Mouse (Mus musculus) layer of hippocampus, adult 18-20 months (tissue): ENCODE results near the gene Dolpp1. TPM values are rescaled to one million over a fixed set of nuclear protein-coding genes. Genes with fewer than 3 reads are reported as not detected.

Experiments used
- DNase-seq, 2 experiments: peaks; one replicate each; pipeline ENCODE4 v3.0.0; 2022; ENCODE audit warnings: low spot score in 2 of 2
- microRNA-seq, 2 experiments: library from miRNA; unstranded; fragments of <30 nt; microRNA quantifications; one replicate each; pipeline ENCODE4 v1.2.0; 2021
- total RNA-seq, 2 experiments: library from RNA; stranded (reverse); gene quantifications; 2 replicates each; pipeline ENCODE4 v1.2.3; 2021

The Dolpp1 gene
- total RNA-seq, 2 experiments from 2014 or later = 21.9 to 26.3 TPM

DNA sequence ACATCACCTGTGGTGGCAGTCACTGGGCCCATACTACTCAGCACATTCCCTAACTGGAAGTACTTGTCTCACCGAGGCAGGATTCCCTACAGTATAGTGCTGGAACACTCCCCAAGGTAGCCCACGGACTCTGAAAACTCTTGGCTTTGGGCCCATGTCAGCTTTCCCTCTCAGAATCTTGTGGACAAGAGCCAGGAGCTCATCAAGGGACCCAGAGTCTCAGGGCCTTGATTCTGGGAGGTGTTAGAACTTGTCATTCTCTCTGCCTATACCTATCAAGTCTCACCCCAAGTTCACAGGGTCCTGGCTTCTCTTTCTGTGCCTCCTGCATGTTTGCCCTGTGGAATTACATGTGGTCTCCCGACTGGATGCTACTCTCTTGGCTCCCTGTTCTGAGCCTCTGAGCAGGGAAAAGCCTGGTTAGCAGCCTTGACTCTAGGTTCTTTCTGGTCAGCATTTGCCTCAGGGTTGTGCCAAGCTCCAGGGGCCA lies 48.2 kb downstream of the Dolpp1 start:
- no peak for DNase-seq

DNA sequence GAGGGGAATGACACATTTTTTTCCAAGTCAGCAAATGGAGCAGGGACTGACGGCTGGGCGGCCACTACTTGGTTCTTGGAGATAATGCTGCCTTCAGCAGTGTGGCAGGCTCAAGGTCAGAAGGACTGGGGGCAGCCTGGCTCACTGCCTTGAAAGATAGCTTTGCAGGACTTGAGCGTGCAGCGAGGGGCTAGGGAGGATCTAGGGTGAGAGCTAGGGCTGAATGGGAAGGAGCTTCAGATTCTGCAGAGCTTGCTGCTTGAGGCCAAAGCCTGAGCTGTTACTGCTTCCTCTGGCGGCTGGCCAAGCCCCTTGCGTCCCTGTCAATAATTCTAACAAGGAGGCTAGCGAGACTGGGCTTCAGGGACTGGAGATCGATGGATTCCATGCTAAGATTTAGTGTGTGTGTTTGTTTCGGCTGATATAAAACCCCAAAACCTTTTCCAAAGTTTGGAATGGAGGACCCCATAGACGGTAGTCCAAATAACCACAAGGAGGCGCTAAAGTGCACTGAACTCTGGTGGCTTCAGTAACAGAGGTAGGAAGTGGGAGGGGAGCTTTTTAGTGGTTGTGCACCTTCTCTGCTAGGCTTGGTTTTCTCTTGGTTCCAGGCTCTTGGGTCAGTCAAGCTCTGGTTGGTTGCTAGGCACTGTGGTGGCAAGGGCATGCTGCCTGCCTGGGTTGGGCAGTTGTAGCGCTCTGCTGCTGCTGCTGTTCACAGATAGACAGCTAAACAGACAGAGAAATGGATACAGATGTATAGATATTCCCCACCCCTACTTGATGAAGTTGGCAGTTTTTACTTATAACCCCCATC lies 48.9 kb downstream of the Dolpp1 start:
- DNase-seq = peak in 1 of 2 experiments; percentile 76

DNA sequence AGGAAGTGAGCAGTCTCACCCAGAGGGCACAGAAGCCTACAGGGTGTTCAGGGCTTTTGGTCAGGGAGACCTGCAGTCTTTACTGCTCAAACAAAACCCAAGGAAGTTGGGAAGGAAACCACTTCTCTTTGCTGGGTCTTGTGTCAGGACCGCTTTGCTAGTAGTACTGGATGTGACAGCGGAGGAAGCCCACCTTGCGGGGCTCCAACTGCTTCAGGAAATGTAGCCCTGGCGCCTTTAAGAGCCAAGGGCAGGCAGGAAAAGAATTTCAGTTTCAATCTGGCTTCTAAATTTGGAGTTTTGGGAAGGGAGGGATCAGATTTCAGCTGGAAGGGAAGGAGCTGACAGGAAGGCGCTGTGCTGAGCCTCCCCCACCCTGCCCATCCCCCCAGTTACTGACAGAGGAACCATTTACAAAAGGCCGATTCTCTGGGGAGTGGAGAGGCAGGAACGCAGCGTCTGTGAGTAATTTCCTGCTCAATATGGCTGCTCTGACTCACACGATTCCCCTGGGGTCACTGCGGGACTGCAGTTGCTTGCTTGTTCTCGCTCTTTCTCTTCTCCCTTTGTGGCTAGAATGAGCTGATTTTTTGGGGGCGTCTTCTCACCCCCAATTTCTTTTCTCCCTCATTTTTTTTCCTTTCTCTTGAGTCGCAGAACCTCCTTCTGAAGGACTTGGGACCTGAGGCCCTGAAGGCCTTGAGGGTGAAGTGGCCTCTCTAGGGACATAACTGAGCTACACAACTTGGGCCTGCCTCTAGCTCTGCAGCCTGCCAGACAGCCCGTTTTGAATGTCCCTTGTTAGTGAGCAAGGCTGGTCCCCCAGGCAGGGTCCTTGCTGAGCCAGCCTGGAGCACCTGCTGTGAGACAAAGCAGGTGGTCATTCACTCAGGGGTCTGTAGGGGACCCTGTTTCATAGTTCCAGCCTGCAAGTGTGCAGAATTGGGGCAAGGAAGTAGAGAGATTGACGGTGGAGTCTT lies 49.8 kb downstream of the Dolpp1 start:
- DNase-seq = peak; percentile 70 to 84

DNA sequence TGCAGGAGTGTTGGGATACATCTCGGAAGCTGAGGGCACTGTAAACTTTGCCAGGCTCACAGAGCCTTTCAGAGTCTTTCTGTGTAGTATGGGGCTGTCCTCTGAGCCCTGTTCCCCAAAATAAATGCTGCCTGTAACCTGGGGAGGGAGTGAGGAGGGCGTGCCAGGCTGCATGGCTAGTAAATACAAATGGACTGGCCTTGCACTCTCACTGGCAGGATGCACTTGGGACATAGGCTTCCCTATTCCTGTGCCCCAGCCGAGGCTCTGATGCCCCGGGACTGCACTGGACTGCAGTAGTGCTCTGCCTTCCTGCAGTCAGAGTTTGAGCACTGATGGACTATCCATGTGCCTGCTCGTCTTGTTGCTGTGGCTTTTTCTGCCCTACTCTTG lies 50.4 kb downstream of the Dolpp1 start:
- DNase-seq = no peak

DNA sequence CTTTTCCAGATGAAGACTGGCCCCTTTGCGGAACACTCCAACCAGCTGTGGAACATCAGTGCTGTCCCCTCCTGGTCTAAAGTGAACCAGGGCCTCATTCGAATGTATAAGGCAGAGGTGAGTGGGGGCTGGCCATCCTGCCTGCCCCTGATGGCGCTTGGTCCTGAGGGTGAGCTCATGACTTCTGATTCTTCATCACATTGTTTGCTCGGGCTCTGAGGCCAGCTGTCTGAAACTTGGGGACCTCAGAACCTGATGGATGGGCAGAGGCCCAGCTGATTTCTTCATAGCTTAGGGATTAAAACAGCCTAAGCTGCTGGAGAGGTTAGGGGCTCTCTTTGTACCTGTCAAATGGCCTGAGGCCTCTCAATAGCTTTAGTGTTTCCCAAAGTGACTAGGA lies 51.2 kb downstream of the Dolpp1 start:
- no peak for DNase-seq

DNA sequence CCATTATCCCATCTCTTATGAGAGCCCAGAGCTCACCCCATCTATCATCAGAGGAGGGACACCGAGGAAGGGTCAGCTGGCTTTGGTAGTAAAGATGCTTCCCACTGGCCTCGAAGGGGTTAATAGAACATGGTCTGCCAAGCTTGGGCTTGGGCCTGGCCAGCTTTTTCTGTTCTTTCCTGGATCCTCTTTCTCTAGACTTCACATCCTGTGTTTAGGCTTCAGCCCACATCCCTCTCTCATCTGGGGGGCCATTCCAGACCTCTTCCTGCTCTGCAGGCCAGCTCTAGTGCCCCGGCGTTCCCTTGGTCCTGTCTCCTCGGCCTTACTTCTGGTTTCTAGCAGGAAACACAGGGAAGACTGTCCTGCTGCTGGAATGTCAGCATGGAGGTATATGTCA lies 52.0 kb downstream of the Dolpp1 start:
- no peak for DNase-seq

DNA sequence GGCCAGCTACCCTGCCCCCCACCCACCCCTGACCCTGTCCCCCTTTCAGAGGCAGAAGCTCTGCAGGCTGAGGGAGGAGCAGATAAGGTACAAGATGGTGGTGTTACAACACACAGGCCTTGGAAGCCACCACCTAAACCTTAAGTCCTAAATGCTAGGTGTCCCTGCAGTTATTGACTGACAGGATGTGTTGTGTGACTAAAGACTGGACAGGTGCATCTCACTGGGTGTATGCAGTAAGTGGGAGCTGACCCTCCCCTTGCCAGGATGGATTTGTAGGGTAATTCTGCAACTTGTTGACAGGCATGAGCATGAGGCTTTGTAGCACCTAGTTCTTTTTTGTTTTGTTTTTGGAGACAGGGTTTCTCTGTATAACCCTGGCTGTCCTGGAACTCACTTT lies 52.4 kb downstream of the Dolpp1 start:
- DNase-seq = no peak

DNA sequence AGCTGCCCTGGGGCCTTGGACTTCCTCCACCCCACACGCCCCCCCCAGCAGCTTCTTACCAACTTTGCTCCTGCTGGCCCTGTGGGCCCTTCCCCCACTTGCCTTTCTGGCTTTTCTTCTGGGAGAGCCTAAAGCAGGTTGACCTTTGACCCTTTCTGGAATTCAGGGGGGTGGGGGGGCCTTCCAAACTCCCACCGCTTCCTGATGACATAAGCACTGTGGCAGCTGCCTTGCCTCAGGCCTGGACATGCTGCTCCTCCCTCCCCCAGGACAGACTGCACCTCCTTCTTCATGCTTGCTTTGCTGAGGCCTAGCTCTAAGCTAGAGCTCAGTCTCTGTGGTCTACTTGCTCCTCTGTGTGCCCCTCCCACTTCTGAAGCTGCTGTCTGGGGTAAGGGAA lies 53.3 kb downstream of the Dolpp1 start:
- DNase-seq = no peak

DNA sequence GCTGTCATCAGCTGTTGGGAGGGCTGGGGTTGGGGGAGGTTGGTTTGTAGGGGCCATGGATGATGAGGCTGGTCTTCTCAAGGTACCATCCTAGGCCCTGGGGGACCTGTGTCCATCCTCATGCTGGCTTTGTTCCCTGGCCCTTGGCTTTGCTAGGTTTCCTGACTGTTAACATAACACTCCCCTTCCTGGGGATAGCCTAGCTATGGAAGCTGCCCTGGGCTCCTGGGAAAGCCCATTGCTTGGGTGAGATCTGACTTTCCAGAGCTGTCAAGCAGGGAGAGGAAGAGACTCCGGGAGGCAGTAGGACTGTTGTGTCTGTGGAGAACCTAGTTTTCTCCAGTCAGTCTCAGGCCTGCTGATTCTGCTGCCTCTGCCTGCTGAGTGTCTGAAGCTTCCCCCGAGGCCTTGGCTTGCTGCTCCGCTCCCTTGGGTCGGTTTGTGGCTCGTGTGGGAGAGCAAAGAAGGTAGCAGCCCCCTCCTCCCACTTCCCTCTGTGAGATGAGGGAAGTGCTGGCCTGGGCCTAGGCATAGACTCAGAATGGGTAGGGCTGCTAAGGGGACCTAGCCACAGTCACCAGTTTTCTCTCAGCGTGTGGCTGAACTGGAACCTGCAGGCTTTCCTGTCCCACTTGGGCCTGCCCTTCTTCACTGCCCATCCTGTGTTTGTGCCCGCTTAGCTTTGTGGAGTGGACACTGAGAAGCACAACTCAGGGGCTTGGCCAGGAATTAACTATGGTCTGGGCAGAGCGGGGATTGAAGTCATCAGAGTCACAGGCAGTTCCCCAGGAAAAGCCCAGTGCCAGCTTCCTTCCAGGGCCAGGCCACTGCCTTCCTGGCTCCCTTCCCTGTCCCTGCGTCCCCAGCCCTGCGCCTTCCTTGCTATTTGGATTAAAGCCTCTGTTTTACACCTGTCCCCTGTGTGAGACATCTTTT lies 55.1 kb downstream of the Dolpp1 start:
- DNase-seq = no peak

DNA sequence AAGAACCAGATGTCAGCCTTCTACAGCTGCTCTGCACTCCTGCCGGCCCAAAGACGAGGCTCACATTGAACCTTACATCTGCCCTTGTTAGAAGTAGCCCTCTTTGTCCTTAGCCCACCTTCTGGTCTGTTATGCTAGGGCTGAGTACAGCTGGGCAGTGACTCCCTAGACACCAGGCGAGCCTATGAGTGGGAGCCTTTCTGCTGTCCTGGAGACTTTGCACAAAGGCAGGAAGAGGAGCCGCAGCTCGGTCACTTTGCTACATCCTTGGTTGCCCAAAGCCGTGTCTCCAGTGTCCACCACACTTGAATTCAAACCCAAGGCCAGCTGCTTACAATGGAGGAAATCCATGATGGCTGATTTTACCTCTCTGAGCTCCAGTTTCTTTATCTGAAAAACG lies 56.3 kb downstream of the Dolpp1 start:
- DNase-seq = no peak

Small RNA genes lying within 50 kb of the gene (microRNA-seq; reads per million reads assigned to microRNA genes)
- gene Gm47292 = 0 reads per million in 2 experiments

Other genes starting within 250 kb of the Dolpp1 start
- 10 to 100 TPM; 20.7 to 24.9 TPM for gene Endog, start 220.8 kb upstream of the Dolpp1 start, total RNA-seq
- 10 to 100 TPM; 34.2 to 34.6 TPM for gene Spout1, start 213.8 kb upstream of the Dolpp1 start, total RNA-seq
- 10 to 100 TPM; 15.2 to 16.1 TPM for gene Kyat1, start 186.4 kb upstream of the Dolpp1 start, total RNA-seq
- 10 to 100 TPM; 61.5 to 62.8 TPM for gene Lrrc8a, start 154.5 kb upstream of the Dolpp1 start, total RNA-seq
- 1 to 10 TPM; 8.4 to 9.5 TPM for gene Gm28035, start 151.7 kb upstream of the Dolpp1 start, total RNA-seq
- 10 to 100 TPM; 17.7 to 20.1 TPM for gene Phyhd1, start 126.1 kb upstream of the Dolpp1 start, total RNA-seq
- gene Gm28038, start 111.2 kb upstream of the Dolpp1 start, total RNA-seq = not detected
- 10 to 100 TPM; 19.8 to 22.3 TPM for gene Dolk, start 105.9 kb upstream of the Dolpp1 start, total RNA-seq
- gene Nup188, start 105.9 kb upstream of the Dolpp1 start, total RNA-seq = 10 to 100 TPM; 19.5 to 21.9 TPM
- gene Sh3glb2, start 32.9 kb upstream of the Dolpp1 start, total RNA-seq = 100 to 1,000 TPM; 274 to 286 TPM
- 100 to 1,000 TPM; 105 to 111 TPM for gene Miga2, start 28.0 kb upstream of the Dolpp1 start, total RNA-seq
- 10 to 100 TPM; 45.9 to 55.6 TPM for gene Crat, start 23.6 kb downstream of the Dolpp1 start, total RNA-seq
- gene Ptpa, start 23.8 kb downstream of the Dolpp1 start, total RNA-seq = 100 to 1,000 TPM; 170 to 176 TPM
- 10 to 100 TPM; 15.2 to 18.0 TPM for gene Ier5l, start 82.0 kb downstream of the Dolpp1 start, total RNA-seq
- gene Cstad, start 202.8 kb downstream of the Dolpp1 start, total RNA-seq = 1 to 10 TPM; 4.5 to 5.3 TPM